Mouse (Mus musculus) hindbrain, embryonic 14.5 days (tissue): Measurements from ENCODE around the gene AY074887. TPM values are rescaled to one million over a fixed set of nuclear protein-coding genes. Genes with fewer than 3 reads are reported as not detected.

ENCODE experiments used
- ATAC-seq: fragments of 200-750 bp; cut with Nextera tagmentation; 2 replicates; pipeline ENCODE4 v1.8.0; 2017; ENCODE audit warnings: moderate number of reproducible peaks, mild to moderate bottlenecking, moderate TSS enrichment, moderate library complexity; ENCODE audit not compliant: low FRiP score
- DNase-seq: peaks from one replicate; pipeline ENCODE4 v3.0.0-alpha.2; 2015; ENCODE audit warnings: low spot score
- H3K27ac ChIP-seq: fragments of 300-500 bp; sonication (generic); 2 replicates; pipeline ENCODE4 v1.5.1; 2014; ENCODE audit warnings: mild to moderate bottlenecking, moderate library complexity
- H3K27me3 ChIP-seq: fragments of 300-500 bp; sonication (generic); 2 replicates; pipeline ENCODE4 v1.6.1; 2014; ENCODE audit warnings: mild to moderate bottlenecking, low read length, mixed read lengths; ENCODE audit not compliant: control insufficient read depth, insufficient read depth
- H3K36me3 ChIP-seq: fragments of 300-500 bp; sonication (generic); replicated peaks from 2 replicates; pipeline ENCODE4 v1.6.1; 2014; ENCODE audit not compliant: control insufficient read depth, insufficient read depth
- H3K4me1 ChIP-seq: fragments of 300-500 bp; sonication (generic); replicated peaks from 2 replicates; pipeline ENCODE4 v1.6.1; 2014; ENCODE audit warnings: antibody characterized with exemption, low read length, mixed read lengths; ENCODE audit not compliant: control insufficient read depth, insufficient read depth
- H3K4me2 ChIP-seq: fragments of 300-500 bp; sonication (generic); replicated peaks from 2 replicates; pipeline ENCODE4 v1.6.1; 2014; ENCODE audit warnings: mild to moderate bottlenecking, moderate library complexity
- H3K4me3 ChIP-seq: fragments of 300-500 bp; sonication (generic); replicated peaks from 2 replicates; pipeline ENCODE4 v1.5.1; 2014; ENCODE audit warnings: mild to moderate bottlenecking, low read length
- H3K9ac ChIP-seq: fragments of 300-500 bp; sonication (generic); 2 replicates; pipeline ENCODE4 v1.6.1; 2014
- H3K9me3 ChIP-seq: fragments of 300-500 bp; sonication (generic); 2 replicates; pipeline ENCODE4 v1.6.1; 2016; ENCODE audit warnings: low read length; ENCODE audit not compliant: control insufficient read depth
- WGBS: fragments of 180-500 bp; shearing (Covaris S2); extraction: QIAGEN DNeasy Blood & Tissue Kit; methylation state at CpG from one replicate; pipeline ENCODE4 v1.1.7; 2014; 5-methylcytosine and 5-hydroxymethylcytosine counted together
- polyA plus RNA-seq: library from polyadenylated mRNA; unstranded; fragments of >200 nt; fragmentation: Nextera tagmentation; extraction: Ambion mirVana; gene quantifications from 2 replicates; pipeline ENCODE4 v1.2.1, GENCODE M21; 2014

AY074887 gene
- polyA plus RNA-seq = 0.38 and 0.71 TPM in 2 replicates

DNA sequence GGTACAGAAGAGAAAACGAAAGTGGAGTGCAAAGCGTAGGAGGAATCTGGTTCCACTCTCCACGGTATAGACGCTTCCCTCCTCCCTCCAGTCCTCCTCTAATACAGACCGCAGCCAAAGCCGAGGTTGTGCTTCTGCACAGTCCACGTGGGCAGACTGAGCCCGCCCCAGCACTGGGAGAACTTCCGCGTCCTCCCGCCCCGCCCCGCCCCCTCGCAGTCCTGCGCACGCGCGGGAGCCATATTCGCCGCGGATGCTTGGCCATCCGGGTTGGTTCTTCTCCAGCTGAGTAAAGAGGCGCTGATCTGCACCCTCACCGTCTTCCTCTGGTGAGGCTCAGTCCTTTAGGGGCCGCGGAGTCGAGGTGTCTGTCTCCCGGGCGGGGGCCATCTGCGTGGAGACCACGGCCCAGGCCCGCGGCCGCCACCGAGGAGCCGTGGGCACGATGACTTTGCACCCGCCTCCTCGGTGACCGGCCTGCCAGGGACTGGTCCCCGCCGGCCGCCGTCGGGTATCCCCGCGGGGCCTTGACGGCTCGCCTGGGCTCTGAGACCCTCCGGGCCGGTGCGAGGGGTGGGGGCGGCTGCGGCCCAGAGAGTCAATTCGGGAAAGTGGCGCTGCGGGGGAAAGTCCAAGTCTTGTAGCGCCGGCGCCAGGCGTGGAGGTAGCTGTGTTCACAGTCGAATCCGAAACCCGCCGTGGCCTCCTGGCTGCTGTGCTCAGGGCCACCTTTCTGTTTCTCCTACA lies at the start of gene AY074887, which contains the start of gene Psma4:
Gene AY074887 (minus strand): TSS at position 424 of the 747 bp plus-strand sequence.
Gene Psma4 (plus strand): TSS at position 216 of the 747 bp plus-strand sequence.
- peak within 1 kb of the TSS; percentile 93 for H3K27ac ChIP-seq
- under 1% methylated on average over 64 of the region's 65 CpGs for WGBS
- H3K4me3 ChIP-seq = peak within 1 kb of the TSS; percentile 70
- peak within 1 kb of the TSS; percentile 60 for H3K4me2 ChIP-seq
- H3K36me3 ChIP-seq = peaks cover 34% of the 10 kb centered on the region
- peak; percentile 93 for DNase-seq
- H3K9ac ChIP-seq = peak within 1 kb of the TSS; percentile 72
- H3K27me3 ChIP-seq = no peaks in the 10 kb centered on the region
- peak; percentile 99 for ATAC-seq
- no peaks in the 10 kb centered on the region for H3K9me3 ChIP-seq
- peaks cover 14% of the 10 kb centered on the region for H3K4me1 ChIP-seq

DNA sequence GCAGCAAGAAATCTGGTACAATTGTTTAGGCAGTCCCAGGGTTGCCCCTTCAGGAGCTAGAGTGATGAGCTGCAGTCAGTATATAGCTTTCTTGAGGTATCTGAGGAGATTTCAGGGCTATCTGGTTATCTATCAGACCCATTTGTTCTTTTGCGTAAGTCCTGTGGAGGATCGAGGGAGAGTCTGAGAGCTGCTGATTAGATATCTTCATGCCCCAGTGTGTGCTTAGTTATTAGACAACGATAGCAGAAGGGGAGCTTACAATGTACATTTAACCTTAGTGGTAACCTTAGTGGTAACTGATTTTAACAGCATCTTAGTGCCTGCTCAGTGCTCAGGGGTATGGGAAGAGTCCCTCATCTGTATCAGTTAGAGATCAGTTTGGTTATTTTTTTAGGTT lies 44.8 kb upstream of the AY074887 start:
- no peak overlapping the region for H3K4me2 ChIP-seq
- no peak for DNase-seq
- no peaks in the 10 kb centered on the region for H3K9me3 ChIP-seq
- no peak for ATAC-seq
- H3K36me3 ChIP-seq = no peaks in the 10 kb centered on the region
- no peaks in the 10 kb centered on the region for H3K27me3 ChIP-seq
- H3K9ac ChIP-seq = no peak overlapping the region
- WGBS = 83% methylated on average over 3 of the region's 3 CpGs
- no peaks in the 10 kb centered on the region for H3K4me1 ChIP-seq
- no peak overlapping the region for H3K27ac ChIP-seq
- H3K4me3 ChIP-seq = no peak overlapping the region

DNA sequence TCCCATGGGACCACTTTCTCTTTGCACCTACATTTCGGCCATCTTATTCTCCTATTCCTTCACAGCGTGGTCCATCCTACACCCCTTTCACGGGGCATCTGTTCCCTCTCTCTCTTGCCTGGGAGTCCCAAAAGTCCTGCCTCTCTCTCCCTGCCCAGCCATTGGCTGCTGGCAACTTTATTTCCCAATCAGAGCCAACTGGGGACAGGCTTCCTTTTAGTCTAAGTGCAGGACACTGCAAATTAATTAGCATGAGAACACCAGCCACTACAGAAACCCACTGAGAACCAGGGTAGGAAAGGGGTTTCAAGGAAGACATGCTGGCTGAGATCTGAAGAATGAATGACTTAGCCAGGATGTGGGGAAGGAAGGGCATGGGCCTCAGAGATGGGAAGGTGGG lies 43.6 kb upstream of the AY074887 start:
- WGBS = 40% methylated on average over 3 of the region's 3 CpGs
- no peak overlapping the region for H3K4me3 ChIP-seq
- H3K9me3 ChIP-seq = no peaks in the 10 kb centered on the region
- no peak overlapping the region for H3K9ac ChIP-seq
- DNase-seq (no peak), ATAC-seq (no peak)
- no peaks in the 10 kb centered on the region for H3K27me3 ChIP-seq
- H3K27ac ChIP-seq = no peak overlapping the region
- H3K4me2 ChIP-seq = no peak overlapping the region
- no peaks in the 10 kb centered on the region for H3K4me1 ChIP-seq
- no peaks in the 10 kb centered on the region for H3K36me3 ChIP-seq

DNA sequence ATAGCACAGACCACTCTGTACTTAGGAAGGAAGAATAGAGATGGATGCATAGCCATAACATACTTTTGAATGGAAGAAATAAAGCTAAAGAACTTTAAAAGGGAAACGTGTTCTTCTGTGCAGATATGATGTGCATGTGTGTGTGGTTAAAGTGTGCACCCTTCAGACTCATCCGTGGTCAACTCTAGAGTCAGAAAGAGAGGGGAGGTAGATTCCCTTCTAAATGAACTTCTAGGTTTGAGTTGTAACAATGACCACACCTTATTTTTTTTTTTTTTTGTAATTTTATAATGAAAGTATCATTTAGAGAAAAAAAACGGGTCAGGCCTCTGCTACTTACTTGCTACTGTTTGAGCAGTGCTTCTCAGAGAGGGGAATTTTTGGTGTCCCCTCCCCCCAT lies 39.6 kb upstream of the AY074887 start:
- Histone ChIP-seq H3K4me2 (no peak overlapping the region), H3K27me3 (no peaks in the 10 kb centered on the region), H3K9me3 (no peaks in the 10 kb centered on the region), H3K4me3 (no peak overlapping the region), H3K4me1 (no peaks in the 10 kb centered on the region), H3K36me3 (no peaks in the 10 kb centered on the region), H3K9ac (no peak overlapping the region), H3K27ac (no peak overlapping the region)
- 77% methylated on average over 3 of the region's 3 CpGs for WGBS
- no peak for DNase-seq
- no peak for ATAC-seq

DNA sequence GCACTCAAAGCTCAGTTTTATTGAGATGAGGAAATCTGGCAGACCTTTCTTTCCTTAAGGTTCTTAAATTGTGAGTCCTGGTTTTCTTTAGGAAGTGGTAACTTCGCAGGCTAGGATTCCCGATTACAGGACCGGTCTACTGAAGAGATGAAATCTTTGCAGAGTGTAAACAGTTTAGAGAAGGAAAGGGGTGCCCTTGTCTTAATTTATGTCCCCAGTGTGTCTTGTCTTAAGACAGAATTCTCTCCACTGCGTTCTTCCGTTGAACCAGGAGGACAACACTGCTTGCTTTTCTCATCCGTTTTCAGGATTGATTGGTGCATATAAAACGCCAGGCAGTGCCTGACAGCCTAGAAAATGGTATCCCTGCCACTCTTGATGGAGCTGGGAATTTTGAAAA lies 31.6 kb upstream of the AY074887 start:
- Histone ChIP-seq H3K9ac (no peak overlapping the region), H3K27me3 (peaks cover 34% of the 10 kb centered on the region), H3K9me3 (no peaks in the 10 kb centered on the region), H3K27ac (no peak overlapping the region), H3K4me1 (no peaks in the 10 kb centered on the region; the same call in 1 of the 2 replicates), H3K4me3 (peak overlapping the region; percentile 54), H3K4me2 (peak overlapping the region; percentile 88), H3K36me3 (no peaks in the 10 kb centered on the region)
- DNase-seq = peak; percentile 32
- no peak for ATAC-seq
- WGBS = 6% methylated on average over 7 of the region's 7 CpGs

DNA sequence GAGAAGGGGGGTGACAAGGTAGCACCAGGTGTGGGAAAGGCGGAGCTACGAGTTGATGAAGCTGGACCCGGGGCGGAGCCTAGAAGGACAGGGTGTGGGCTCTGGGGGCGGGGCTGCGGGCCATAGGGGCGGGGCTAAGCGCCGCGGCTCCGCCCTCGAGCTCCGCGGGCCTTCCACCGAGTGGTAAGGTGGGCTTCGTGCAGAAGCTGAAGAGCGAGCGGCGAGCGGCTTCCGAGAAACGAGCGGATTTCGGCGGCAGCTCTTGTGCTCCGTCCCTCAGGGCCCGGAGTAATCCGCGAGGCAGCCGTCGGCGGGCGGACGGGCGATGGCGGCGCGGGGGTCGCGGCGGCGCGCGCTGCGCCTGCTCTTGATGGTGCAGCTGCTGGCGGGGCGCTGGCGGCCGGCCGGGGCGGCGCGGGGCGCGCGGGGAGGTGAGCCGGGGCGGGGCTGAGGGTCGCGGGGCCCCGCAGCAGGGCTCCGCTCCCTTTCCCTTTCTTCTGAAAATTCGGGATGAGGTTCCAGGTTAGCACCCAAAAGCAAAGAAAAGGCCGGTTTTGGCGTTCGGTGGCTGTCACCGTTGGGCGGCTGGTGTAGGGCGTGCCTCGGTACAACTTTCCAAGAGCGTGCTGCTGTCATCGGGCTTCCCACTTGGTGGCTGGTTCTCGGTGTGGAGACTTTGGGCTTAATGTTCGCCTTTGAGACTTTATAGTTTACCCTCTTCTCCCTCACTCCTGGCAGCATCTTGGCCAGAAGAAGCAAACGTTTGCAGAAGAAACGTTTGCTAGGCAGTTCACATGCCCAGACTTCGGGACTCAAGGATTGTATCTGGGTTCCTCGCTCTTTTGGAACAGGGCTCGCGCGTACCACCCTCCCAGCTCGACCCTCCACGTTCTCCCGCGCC lies 30.7 kb upstream of the AY074887 start:
- under 1% methylated on average over 85 of the region's 85 CpGs for WGBS
- peak; percentile 79 for ATAC-seq
- Histone ChIP-seq H3K27ac (no peak overlapping the region), H3K4me3 (peak overlapping the region; percentile 54), H3K4me1 (no peaks in the 10 kb centered on the region; the same call in 1 of the 2 replicates), H3K9ac (peak overlapping the region; percentile 62), H3K4me2 (peak overlapping the region; percentile 88), H3K27me3 (peaks cover 34% of the 10 kb centered on the region), H3K9me3 (no peaks in the 10 kb centered on the region), H3K36me3 (no peaks in the 10 kb centered on the region)
- peak; percentile 71 for DNase-seq

DNA sequence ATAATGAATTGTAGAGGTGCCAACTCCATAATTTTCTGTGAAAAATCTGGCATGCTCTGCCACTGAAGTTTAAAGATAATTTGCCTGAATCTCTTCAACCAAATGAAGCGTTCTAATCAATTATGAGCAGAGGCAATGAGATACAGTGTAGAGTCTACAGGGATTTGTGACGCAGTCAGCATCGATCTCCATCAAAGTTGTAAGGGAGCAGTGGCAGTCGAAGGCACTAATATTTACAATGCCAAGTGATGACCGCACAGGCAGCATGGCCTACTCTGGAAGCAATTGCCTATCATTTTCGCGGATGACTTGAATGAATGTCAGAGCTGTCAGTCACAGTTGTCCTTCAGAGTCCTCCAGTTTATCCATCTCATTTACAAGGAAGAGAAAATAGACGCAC lies 29.9 kb upstream of the AY074887 start, which contains the start of gene Chrna5:
Gene Chrna5 (plus strand): TSS at position 207 of the 400 bp plus-strand sequence.
- 33% methylated on average over 8 of the region's 8 CpGs for WGBS
- peak within 1 kb of the TSS; percentile 88 for H3K4me2 ChIP-seq
- no peaks in the 10 kb centered on the region for H3K36me3 ChIP-seq
- no peaks in the 10 kb centered on the region for H3K9me3 ChIP-seq
- DNase-seq = peak; percentile 44
- peak within 1 kb of the TSS; percentile 62 for H3K9ac ChIP-seq
- 0 out of 2 replicates have a peak, but pooled peaks have one; percentile 31 for ATAC-seq
- H3K4me1 ChIP-seq = no peaks in the 10 kb centered on the region; the same call in 1 of the 2 replicates
- no peak within 1 kb of the TSS for H3K27ac ChIP-seq
- peaks cover 34% of the 10 kb centered on the region for H3K27me3 ChIP-seq
- peak within 1 kb of the TSS; percentile 54 for H3K4me3 ChIP-seq

DNA sequence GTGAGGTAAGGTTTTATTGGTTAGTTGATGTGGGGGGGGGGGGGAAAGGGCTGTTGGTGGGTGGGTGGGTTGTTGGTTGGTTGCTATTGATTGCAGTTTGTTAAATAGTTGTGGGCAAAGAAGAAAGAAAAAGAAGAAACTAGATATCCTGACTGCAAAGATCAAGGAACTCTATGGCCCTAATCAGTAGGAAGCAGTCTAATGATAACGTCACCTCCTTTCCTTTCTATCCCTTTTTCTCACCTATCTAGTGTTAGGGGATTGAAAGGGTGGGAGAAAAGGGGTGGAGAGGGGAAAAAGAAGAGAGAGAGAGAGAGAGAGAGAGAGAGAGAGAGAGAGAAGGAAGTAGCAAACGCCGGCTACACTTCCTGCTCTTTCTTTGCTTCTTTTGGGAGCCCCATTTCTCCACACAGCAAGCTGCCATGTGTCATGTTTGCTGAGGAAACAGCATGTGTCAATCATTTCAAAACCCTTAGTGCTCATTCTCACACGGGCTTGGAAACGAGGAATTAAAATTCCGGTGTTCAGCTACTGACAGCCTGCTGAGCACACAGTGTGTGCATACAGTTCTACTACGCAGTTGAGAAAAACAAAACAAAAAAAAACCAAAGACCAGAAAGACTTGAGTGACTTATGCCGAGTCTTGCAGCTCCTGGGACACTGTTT lies 19.3 kb upstream of the AY074887 start:
- H3K36me3 ChIP-seq = no peaks in the 10 kb centered on the region
- H3K27ac ChIP-seq = no peak overlapping the region
- DNase-seq = no peak
- H3K9me3 ChIP-seq = no peaks in the 10 kb centered on the region
- no peaks in the 10 kb centered on the region for H3K27me3 ChIP-seq
- no peak overlapping the region for H3K9ac ChIP-seq
- H3K4me1 ChIP-seq = no peaks in the 10 kb centered on the region
- 72% methylated on average over 8 of the region's 8 CpGs for WGBS
- no peak overlapping the region for H3K4me2 ChIP-seq
- no peak overlapping the region for H3K4me3 ChIP-seq
- no peak for ATAC-seq
